Mouse (Mus musculus): Measurements from ENCODE around the gene Wdr77.
"Not testable (repeated sequence)": the region's sequence is repeated elsewhere in the genome, so short reads cannot be mapped to it uniquely, and the experiment has no call there.

Wdr77 gene

GRCm38 (mm10) chr3:105958974-105959580 is at the start of gene Wdr77:
Gene Wdr77, plus strand, starts transcription at chr3:105959369.
- DNase-seq (ENCODE audit: low spot score in 2 of 2), result peak; percentile 98

DNA sequence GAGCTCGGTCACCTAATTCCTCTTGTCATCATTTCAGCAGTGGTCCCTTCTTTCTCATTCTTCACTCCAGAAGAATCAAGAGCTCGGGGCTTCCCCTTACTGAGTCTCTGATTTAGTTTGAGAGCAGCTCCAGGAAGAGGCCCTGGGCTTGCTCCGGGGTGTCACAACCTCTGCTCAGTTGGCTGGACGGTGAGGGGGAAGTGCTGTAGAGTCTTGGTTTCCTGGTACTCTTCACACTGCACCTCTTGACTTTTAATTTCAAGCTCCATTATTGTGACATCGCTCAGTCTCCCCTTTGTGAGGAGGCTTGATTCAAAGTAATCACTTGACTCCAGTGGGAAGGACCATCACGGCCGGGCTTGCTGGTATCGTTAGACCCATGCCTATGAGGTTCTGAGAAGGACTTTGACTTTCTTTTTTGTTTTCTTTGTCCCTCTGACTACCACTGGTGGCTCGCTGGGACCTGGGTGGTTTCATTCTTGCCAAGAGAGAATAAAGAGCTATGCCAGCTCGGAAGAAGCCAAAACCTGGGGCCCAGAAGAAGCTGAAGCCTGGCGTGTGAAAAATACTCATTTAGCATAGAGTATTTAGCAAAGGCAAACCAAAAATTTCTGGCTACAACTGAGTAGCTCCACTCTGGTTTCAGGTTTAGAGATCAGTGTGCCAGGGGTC is 48.5 kb upstream of the Wdr77 start:
- DNase-seq (ENCODE audit: low spot score in 2 of 2), result no peak

DNA sequence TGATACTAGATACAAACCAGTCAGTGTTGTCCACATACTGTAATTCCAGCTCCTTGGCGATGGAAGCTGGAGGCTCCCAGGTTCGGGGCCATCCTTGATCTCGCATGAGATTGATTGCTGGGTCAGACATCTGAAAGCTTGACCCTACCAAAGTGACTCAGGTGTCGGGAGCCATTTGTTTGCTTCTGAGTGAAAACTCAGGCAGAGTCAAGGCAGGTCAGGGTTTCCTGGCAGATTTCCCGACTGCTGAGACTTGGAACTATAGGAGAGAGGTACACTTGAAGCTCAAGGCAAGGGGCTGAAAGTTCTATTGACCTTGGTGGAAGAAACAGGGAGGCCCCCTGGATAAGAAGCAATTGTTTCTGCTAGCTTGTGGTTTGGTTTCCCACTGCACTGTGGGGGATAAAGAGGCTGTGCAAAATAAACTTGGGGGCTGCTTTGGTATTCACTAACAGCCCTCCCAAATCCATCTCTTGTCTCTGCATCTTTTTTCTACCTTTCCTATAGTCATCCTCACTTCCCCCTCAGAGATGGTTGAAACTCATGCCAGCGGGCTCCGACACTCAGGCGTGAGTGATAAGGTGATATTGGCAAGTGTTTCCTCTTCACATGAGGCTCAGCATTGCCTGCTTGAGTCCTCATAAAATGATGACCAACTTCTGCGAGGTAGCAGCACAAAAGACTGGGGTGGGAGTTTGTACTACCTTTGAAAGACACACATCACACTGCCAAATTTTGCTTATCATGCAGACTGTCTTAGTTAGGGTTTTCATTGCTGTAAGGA is 46.9 kb upstream of the Wdr77 start:
- no peak for DNase-seq (ENCODE audit: low spot score in 2 of 2)

- no peak for DNase-seq (ENCODE audit: low spot score in 2 of 2)
These were observed 45.1 kb upstream of the Wdr77 start for GRCm38 (mm10) chr3:105913839-105914681.

GRCm38 (mm10) chr3:105915281-105915680 is 43.9 kb upstream of the Wdr77 start:
- no peak for DNase-seq (ENCODE audit: low spot score in 2 of 2)

DNA sequence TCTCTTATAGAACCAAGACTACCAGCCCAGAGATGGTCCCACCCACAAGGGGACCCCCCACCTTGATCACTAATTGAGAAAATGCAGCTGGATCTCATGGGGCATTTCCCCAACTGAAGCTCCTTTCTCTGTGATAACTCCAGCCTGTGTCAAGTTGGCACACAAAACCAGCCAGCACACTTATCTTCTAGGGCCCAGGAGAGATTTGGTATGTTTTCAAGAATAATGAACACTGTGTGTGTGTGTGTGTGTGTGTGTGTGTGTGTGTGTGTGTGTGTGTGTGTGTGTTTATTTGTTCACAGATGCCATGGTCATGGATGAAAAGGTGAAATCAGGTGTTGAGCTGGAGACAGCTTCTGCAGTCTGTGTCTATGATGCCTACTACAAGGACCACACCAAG is 42.7 kb upstream of the Wdr77 start:
- not testable (repeated sequence) for DNase-seq (ENCODE audit: low spot score in 2 of 2)

GRCm38 (mm10) chr3:105917656-105918354 is 41.4 kb upstream of the Wdr77 start:
- no peak for DNase-seq (ENCODE audit: low spot score in 2 of 2)

DNA sequence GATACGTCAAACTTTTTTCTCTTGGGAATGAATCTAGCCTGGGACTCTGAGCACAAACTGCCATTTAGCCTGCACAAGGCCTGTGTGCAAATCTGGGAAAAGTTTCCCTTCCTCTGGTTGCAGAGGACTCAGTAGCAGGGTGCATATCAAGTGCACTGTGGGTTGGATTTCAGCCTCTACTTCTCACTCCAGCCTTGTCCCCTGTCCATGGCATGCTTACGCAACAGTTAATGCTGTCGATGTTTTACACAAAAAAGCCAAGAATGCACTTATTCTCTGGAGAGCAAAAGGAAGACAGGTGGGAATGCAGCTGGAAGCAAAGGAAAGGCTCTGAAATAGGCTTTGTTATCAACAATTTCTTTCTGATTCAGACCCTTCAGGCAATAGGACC is 40.8 kb upstream of the Wdr77 start:
- DNase-seq (ENCODE audit: low spot score in 2 of 2), result no peak

DNA sequence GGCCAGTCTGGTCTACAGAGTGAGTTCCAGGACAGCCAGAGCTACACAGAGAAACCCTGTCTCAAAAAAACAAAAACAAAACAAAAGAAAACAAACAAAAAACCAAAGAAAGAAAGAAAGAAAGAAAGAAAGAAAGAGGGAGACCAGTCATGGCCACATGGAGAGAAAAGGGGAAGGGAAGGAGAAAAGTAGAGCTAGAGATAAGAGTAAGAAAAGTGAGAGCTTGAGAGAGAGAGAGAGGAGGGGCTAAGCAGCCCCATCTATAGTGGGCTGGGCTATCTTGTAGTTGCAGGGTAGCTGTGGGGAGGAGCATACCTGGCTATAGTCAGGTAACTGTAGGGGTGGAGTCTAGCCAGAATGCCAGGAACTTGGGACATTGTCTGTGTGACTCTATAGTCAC is 38.4 kb upstream of the Wdr77 start:
- not testable (repeated sequence) for DNase-seq (ENCODE audit: low spot score in 2 of 2)

DNA sequence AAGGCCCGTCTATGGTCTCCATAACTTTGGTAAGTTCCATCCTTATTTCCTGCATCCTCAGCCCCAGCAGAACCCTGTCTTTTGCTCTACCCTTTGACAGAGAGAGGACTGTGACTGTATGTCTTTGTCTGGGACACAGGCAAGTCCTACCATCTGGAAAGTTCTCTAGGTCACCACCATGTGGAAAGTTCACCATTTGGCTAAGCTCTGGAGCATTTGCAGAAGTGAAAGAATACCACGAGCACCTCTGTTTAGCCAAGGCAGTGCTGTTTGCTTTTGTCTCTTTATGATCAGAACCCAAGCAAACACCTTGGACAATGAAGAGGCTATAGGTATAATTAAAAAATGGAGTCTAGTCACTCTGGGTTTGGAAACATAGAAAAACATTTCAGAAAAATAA is 37.2 kb upstream of the Wdr77 start:
- no peak for DNase-seq (ENCODE audit: low spot score in 2 of 2)

GRCm38 (mm10) chr3:105924616-105925015 is 34.6 kb upstream of the Wdr77 start:
- no peak for DNase-seq (ENCODE audit: low spot score in 2 of 2)

GRCm38 (mm10) chr3:105927561-105928194 is 31.5 kb upstream of the Wdr77 start:
- DNase-seq (ENCODE audit: low spot score in 2 of 2), result no peak

DNA sequence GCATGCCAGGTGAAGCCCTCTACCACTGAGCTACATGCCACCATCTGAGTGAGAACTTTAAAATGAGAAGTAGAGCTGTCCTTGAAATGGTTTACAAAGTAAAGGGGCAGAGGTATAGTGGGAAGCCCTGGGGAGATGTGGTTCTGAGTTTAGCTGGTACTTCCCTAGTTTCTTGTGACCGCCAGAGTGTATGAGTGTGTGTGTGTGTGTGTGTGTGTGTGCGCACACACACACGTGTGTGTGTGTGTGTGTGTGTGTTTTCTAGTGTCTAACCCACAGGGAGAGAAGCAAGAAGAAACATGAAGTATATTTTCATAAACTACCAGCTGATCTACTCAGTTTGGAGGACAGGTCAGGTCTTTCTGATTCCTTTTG is 31.0 kb upstream of the Wdr77 start:
- DNase-seq (ENCODE audit: low spot score in 2 of 2), result no peak

- no peak for DNase-seq (ENCODE audit: low spot score in 2 of 2)
These were observed 30.4 kb upstream of the Wdr77 start for GRCm38 (mm10) chr3:105928781-105929180.

DNA sequence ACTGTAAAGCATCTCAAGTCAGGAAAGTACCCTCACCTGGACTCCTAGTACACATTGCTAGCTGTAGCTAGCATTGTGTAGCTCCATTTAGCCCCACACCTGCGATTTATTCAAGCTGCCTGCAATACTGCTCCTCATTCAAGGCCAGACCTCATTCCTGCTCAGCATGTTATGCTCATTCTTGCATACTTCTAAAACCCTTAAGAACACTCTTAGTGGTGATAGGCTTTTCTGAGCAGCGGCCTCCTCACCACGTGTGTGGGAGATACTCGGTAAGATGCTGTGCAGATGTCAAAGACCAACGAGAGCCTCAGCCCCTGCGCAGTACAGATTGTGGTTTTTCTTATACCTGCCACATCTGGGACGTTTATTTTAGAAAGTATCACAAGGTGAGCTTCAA is 29.3 kb upstream of the Wdr77 start:
- no peak for DNase-seq (ENCODE audit: low spot score in 2 of 2)

GRCm38 (mm10) chr3:105931095-105931494 is 28.1 kb upstream of the Wdr77 start:
- DNase-seq (ENCODE audit: low spot score in 2 of 2), result no peak

GRCm38 (mm10) chr3:105932240-105933071 is 26.7 kb upstream of the Wdr77 start, which contains the start of gene I830077J02Rik:
Gene I830077J02Rik, minus strand, starts transcription at chr3:105932664.
- DNase-seq (ENCODE audit: low spot score in 2 of 2), result no peak

- DNase-seq (ENCODE audit: low spot score in 2 of 2), result no peak
These were observed 25.2 kb upstream of the Wdr77 start for GRCm38 (mm10) chr3:105933926-105934325.

DNA sequence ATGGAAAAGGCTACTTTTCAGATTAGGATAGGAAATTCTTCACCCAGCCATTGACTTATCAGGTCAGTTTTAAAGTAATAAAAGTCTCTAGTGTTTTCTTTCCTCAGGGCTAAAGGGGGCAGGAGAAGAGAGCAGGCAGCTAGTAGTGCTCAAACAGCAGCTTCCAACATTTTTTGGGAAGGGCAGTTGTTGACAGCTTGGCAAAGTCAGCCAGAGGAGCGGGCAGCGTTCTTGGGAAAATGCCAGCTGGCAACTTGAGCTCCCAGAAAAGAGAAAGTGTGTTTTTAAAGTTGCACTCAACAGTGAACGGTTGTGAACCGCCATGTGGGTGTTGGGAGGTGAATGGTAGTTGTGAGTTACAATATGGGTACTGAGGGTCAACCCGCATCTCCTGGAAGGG is 24.1 kb upstream of the Wdr77 start:
- DNase-seq (ENCODE audit: low spot score in 2 of 2), result peak; percentile 53 to 58

GRCm38 (mm10) chr3:105936111-105936510 is 23.1 kb upstream of the Wdr77 start:
- DNase-seq (ENCODE audit: low spot score in 2 of 2), result no peak
